Mouse (Mus musculus): ENCODE measurements around the gene Rnf41.

GRCm38 (mm10) chr10:128487861-128488712 is 76.6 kb downstream of the Rnf41 start:
- TF ChIP-seq CTCF (IDR thresholded peaks at IDR 0.05; ENCODE audit: extremely low read depth, insufficient read depth, insufficient read length, insufficient replicate concordance): no peak
- no peak for TF ChIP-seq POLR2A (IDR thresholded peaks at IDR 0.05; ENCODE audit: low read depth, low read length)

All from spleen, adult 2 months (tissue).